Mouse (Mus musculus) CD4-positive, CD25-positive, alpha-beta regulatory T cell, adult 4 months (primary cell): ENCODE measurements around the gene Tnfsf15. TPM values are rescaled to one million over a fixed set of nuclear protein-coding genes. Genes with fewer than 3 reads are reported as not detected.

ENCODE experiments used
- ATAC-seq: one replicate; pipeline ENCODE4 v1.8.0; 2017
- polyA plus RNA-seq, 2 experiments: library from polyadenylated mRNA; unstranded; fragments of 100-300 nt; shearing (Covaris generic); gene quantifications; one replicate each; pipeline ENCODE4 v1.2.1; 2017

Tnfsf15 gene
- polyA plus RNA-seq, 2 experiments from 2014 or later: 0.18 to 0.38 TPM

DNA sequence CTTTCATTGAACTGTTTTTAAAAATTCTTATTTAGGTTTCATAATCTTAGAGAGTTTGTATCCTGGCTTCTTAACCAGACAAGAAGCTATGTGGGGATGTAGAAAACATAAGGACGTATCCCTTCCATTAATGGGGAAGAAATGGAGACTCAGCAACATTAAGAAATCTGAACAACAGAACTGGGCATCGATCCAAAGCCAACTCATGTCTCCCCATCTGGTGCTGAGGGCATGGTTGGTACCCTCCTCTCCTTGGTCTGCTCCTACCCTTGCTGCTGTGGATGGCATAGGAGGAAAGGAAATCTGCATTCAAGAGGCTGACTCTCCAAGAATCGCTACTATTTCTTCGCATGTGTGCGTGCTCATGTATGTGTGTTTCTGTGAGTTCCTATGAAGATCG is 61.2 kb downstream of the Tnfsf15 start:
- ATAC-seq: no peak

DNA sequence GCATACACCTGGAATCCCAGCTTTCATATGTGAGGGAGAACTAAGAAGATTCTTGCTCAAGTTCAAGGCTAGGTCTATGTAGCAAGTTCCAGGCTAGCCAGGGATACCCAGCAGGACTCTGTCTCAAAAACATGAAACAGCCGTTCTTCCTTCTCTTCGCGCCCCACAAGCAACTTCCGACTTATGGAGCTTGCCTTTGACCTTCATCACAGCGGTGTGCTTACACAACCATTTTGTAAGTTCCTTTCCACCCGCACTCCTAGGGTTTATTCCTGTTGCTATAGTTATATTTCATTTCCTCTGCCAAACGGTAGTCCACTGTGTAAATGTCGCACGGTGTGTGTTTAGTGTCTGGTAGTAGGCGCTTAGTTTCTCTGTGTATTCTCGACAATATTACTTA is 61.9 kb downstream of the Tnfsf15 start:
- no peak for ATAC-seq

DNA sequence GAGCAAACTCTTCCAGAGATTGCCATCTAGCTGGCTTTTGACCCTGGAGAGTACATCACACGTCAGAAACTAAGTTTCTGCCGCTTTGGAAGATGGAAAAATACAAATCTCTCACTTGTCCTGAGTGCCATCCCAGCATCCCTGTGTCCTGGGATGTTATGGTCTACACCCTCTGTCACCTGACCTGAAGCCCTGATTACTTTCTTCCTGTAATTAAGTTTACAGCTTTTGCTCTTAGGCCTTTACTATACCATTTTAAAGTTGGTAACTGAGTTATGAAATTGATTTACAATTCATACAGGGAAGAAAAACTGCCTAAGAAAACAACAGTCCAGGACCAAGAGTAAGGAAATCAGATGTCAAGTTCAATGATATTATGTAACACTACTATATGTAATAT is 62.5 kb downstream of the Tnfsf15 start:
- no peak for ATAC-seq

DNA sequence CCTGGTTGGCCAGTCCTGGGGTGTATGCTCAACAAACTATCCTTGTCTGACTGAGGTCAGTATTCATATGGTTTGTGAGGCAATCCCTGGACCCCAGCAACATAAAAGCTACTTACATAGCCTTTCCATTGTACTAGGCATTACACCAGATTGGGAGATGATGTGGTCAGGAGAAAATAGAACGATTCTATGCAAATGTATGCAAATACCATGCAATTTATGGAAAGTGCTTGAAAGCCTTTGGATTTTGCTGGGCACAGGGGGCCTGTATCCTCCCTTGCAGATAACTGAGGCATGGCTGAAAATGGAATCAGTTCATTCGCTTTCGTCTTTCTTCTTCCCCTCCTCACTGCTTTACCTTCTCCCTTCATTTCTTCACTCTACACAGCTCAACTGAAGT is 63.4 kb downstream of the Tnfsf15 start:
- no peak for ATAC-seq

Other genes with a start within 250 kb of the Tnfsf15 start
- gene Whrn, start 249.1 kb downstream of the Tnfsf15 start, polyA plus RNA-seq: 1 to 10 TPM; 3.4 to 4.0 TPM
- 100 to 1,000 TPM; 198 to 222 TPM for gene Atp6v1g1, start 200.3 kb downstream of the Tnfsf15 start, polyA plus RNA-seq
- gene Tmem268, start 186.3 kb downstream of the Tnfsf15 start, polyA plus RNA-seq: 10 to 100 TPM; 20.8 to 32.9 TPM
- not detected for gene Gm11213, start 139.9 kb downstream of the Tnfsf15 start, polyA plus RNA-seq
- gene Tex48, start 122.7 kb downstream of the Tnfsf15 start, polyA plus RNA-seq: not detected
- under 1 TPM in 1 of 2 experiments, not detected in 1; 0.67 TPM for gene Gm11214, start 81.7 kb downstream of the Tnfsf15 start, polyA plus RNA-seq
- gene Tnfsf8, start 116.2 kb upstream of the Tnfsf15 start, polyA plus RNA-seq: 10 to 100 TPM; 55.6 to 63.7 TPM